ENCODE assay signal across 8 mouse cellular contexts in genomic region chr4:136179998-136180397, GRCm38 (mm10). TPM values are rescaled to one million over a fixed set of nuclear protein-coding genes. Genes with fewer than 3 reads are reported as not detected.
A peak's percentile ranks its signal among the peaks of the same experiment; 100 is the strongest.
DNase-seq lines count a peak whose midpoint lies in the region.

No protein-coding gene starts in this region.

- peaks cover 68% of the 10 kb centered on the region for H3K4me1 ChIP-seq in megakaryocyte, embryonic 14.5 days

- DNase-seq in adrenal gland, adult (ENCODE audit: inconsistent age in 2 of 2, low spot score in 1 of 2): peak; percentile 87 to 95
- DNase-seq in embryo, embryonic 10 days (ENCODE audit: low spot score): peak; percentile 91
- DNase-seq in gastrocnemius, postnatal 10 days: peak; percentile 92
- DNase-seq in hindlimb bud, embryonic 11.5 days (ENCODE audit: extremely low spot score, low read depth, low spot score): peak; percentile 85
- peak; percentile 58 to 89 for DNase-seq in left cerebral cortex, postnatal 10 days (ENCODE audit: extremely low spot score in 1 of 2, low spot score in 2 of 2)
- DNase-seq in right cerebral cortex, postnatal 10 days (ENCODE audit: low spot score in 2 of 2): peak; percentile 68 to 84
- peak; percentile 65 for DNase-seq in urinary bladder, postnatal 10 days (ENCODE audit: low spot score)

- H3K27me3 ChIP-seq in megakaryocyte, embryonic 14.5 days (replicated peaks): no peaks in the 10 kb centered on the region

- intact Hi-C loops in left cerebral cortex, postnatal 10 days (cut with DNase I): no loop called here

- H3K36me3 ChIP-seq in megakaryocyte, embryonic 14.5 days (replicated peaks; ENCODE audit: low read length): peaks cover 36% of the 10 kb centered on the region

- H3K9me3 ChIP-seq in megakaryocyte, embryonic 14.5 days: no peaks in the 10 kb centered on the region

- peak overlapping the region; percentile 78 for H3K4me3 ChIP-seq in megakaryocyte, embryonic 14.5 days (replicated peaks)

RNA-seq across cellular contexts. Expression of gene E2f2, which starts 7.8 kb away (rescaled TPM):
- total RNA-seq in gastrocnemius, postnatal 10 days (2021): 10 to 100 TPM in 1 of 2 experiments, 1 to 10 TPM in 1; 6.9 to 11.0 TPM
- total RNA-seq in left cerebral cortex, postnatal 10 days (2021): 1 to 10 TPM in 1 of 2 experiments, under 1 TPM in 1; 0.97 to 1.9 TPM
- polyA plus RNA-seq in megakaryocyte, embryonic 14.5 days (2012; ENCODE audit: insufficient read depth, low replicate concordance): 10.5 and 25.7 TPM in 2 replicates

RNA-seq across cellular contexts. Expression of gene Asap3, which starts 26.2 kb away (rescaled TPM):
- 10 to 100 TPM in 1 of 2 experiments, 1 to 10 TPM in 1; 7.2 to 10.1 TPM for total RNA-seq in gastrocnemius, postnatal 10 days (2021)
- total RNA-seq in left cerebral cortex, postnatal 10 days (2021): 1 to 10 TPM; 3.5 to 4.4 TPM
- not detected in 2 replicates for polyA plus RNA-seq in megakaryocyte, embryonic 14.5 days (2012; ENCODE audit: insufficient read depth, low replicate concordance)

RNA-seq across cellular contexts. Expression of gene Id3, which starts 36.7 kb away (rescaled TPM):
- total RNA-seq in gastrocnemius, postnatal 10 days (2021): 10 to 100 TPM; 33.3 to 48.8 TPM
- 10 to 100 TPM; 37.3 to 54.8 TPM for total RNA-seq in left cerebral cortex, postnatal 10 days (2021)
- polyA plus RNA-seq in megakaryocyte, embryonic 14.5 days (2012; ENCODE audit: insufficient read depth, low replicate concordance): 13.8 TPM in 1 of 2 replicates, not detected in the other

Comparison
In these comparisons a context has a peak if more than half of its experiments do, and no peak if none do; other contexts are left out.
1. Peak in every context shown above with its lines: DNase-seq and H3K4me3 ChIP-seq.